Mouse (Mus musculus): ENCODE measurements around the gene Zkscan2. TPM values are rescaled to one million over a fixed set of nuclear protein-coding genes. Genes with fewer than 3 reads are reported as not detected.
A peak's percentile ranks its signal among the peaks of the same experiment; 100 is the strongest.

Zkscan2 gene
- polyA plus RNA-seq (2014; fragmentation: Nextera tagmentation; extraction: Ambion mirVana), result 6.4 and 8.2 TPM in 2 replicates

GRCm38 (mm10) chr7:123500239-123501219, at the start of gene Zkscan2:
Gene Zkscan2 (minus strand): TSS chr7:123500449.
- H3K4me3 ChIP-seq (ENCODE audit: low read depth, low read length), result peak within 1 kb of the TSS; percentile 61
- peak within 1 kb of the TSS; percentile 85 for H3K9ac ChIP-seq (ENCODE audit: low read length)
- ATAC-seq (ENCODE audit: low FRiP score) (peak; percentile 98), DNase-seq (ENCODE audit: low spot score, missing footprints) (peak; percentile 99)
- no peaks in the 10 kb centered on the region for H3K9me3 ChIP-seq (ENCODE audit: control insufficient read depth, low read length)
- H3K36me3 ChIP-seq (ENCODE audit: control insufficient read depth, insufficient read depth, low read length), result no peaks in the 10 kb centered on the region
- 2% methylated on average over 71 of the region's 71 CpGs for WGBS
- peak within 1 kb of the TSS; percentile 88 for H3K4me2 ChIP-seq
- peak within 1 kb of the TSS; percentile 60 for H3K27ac ChIP-seq (ENCODE audit: low read depth, low read length)
- no peaks in the 10 kb centered on the region for H3K27me3 ChIP-seq (ENCODE audit: control insufficient read depth, insufficient read depth, low read length)
- peaks cover 7% of the 10 kb centered on the region; the same call in 1 of the 2 replicates for H3K4me1 ChIP-seq (ENCODE audit: control insufficient read depth, insufficient read depth, low read length)

DNA sequence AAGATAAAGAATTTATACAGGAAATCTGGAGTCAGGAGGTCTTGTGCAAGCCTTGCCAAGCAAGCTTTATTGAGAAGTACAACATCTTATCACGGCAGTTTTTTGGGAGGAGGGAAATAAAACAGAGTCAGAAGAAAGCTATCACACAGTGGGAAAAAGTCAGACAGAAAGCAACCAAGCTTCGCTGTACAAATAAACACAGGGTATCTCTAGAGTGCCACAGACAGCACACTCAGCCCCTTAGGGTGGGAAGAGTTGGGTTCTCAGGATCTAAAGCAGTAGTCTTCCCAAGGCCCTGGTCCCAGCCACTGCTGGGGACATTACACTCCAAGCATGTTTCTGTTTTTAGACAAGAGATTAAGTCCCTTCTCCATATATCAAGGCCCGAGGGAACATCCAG, 28.9 kb upstream of the Zkscan2 start:
- H3K27ac ChIP-seq (ENCODE audit: low read depth, low read length), result no peak overlapping the region
- DNase-seq (ENCODE audit: low spot score, missing footprints) (no peak), ATAC-seq (ENCODE audit: low FRiP score) (no peak)
- no peak overlapping the region for H3K4me3 ChIP-seq (ENCODE audit: low read depth, low read length)
- H3K9ac ChIP-seq (ENCODE audit: low read length), result no peak overlapping the region
- no peaks in the 10 kb centered on the region for H3K9me3 ChIP-seq (ENCODE audit: control insufficient read depth, low read length)
- H3K27me3 ChIP-seq (ENCODE audit: control insufficient read depth, insufficient read depth, low read length), result no peaks in the 10 kb centered on the region
- 84% methylated on average over 3 of the region's 3 CpGs for WGBS
- H3K4me1 ChIP-seq (ENCODE audit: control insufficient read depth, insufficient read depth, low read length), result no peaks in the 10 kb centered on the region
- H3K4me2 ChIP-seq, result no peak overlapping the region
- H3K36me3 ChIP-seq (ENCODE audit: control insufficient read depth, insufficient read depth, low read length), result no peaks in the 10 kb centered on the region

DNA sequence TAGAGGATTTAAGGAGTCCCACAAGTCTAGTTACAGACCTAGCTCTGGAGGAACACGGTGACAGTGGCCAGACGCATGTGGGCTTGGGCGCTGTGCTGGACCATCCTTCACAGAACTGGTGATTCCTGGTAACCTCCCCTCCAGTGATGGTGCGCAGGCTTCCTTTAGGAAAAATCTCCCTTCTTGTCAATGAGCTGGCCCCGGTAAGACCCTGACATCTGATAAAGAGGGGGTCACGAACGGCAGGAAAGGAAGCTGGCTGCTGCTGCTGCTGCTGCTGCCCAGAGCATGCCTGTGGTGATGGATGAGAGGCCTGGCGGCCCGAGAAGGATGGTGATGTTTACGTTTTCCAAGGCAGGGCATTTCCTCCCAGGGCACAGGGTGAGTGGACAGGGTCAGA, 25.5 kb upstream of the Zkscan2 start:
- no peak for DNase-seq (ENCODE audit: low spot score, missing footprints)
- WGBS, result 78% methylated on average over 10 of the region's 10 CpGs
- Histone ChIP-seq H3K4me2 (no peak overlapping the region), H3K4me1 (ENCODE audit: control insufficient read depth, insufficient read depth, low read length) (no peaks in the 10 kb centered on the region), H3K9me3 (ENCODE audit: control insufficient read depth, low read length) (no peaks in the 10 kb centered on the region), H3K36me3 (ENCODE audit: control insufficient read depth, insufficient read depth, low read length) (no peaks in the 10 kb centered on the region), H3K27me3 (ENCODE audit: control insufficient read depth, insufficient read depth, low read length) (no peaks in the 10 kb centered on the region), H3K4me3 (ENCODE audit: low read depth, low read length) (no peak overlapping the region), H3K9ac (ENCODE audit: low read length) (no peak overlapping the region), H3K27ac (ENCODE audit: low read depth, low read length) (no peak overlapping the region)
- no peak for ATAC-seq (ENCODE audit: low FRiP score)

DNA sequence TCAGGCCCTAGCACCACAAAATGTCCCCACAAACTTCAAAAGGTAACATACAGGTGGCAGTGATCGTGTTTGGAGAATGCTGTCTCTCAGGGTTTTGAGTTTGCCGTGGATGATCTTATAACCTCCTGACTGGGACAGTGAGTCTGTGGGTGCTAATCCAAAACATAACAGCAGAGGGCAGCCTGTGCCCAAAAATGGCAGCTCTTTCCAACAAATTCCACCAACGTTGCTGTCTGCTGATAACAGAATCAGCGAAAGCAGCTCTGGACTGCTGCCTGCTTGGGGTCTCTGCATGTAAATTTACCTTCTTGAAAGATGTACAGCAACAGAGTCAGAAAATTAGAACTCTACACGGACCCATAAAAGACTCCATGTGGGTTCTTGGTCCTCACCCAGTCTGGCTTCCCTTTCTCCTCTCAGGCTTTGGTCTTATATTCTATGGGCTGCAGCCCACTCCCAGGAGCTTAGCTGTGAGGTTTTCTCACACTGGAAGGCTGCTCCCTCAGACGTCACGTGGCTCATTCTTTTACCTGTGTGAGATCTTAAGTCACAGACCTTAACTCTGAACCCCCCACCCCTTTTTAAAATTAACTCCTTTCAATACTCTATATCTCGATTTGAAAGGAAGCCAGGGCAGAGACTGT, 24.1 kb upstream of the Zkscan2 start:
- WGBS, result 25% methylated on average over 8 of the region's 8 CpGs
- H3K9me3 ChIP-seq (ENCODE audit: control insufficient read depth, low read length), result no peaks in the 10 kb centered on the region
- H3K27ac ChIP-seq (ENCODE audit: low read depth, low read length), result no peak overlapping the region
- no peak overlapping the region for H3K4me2 ChIP-seq
- H3K27me3 ChIP-seq (ENCODE audit: control insufficient read depth, insufficient read depth, low read length), result no peaks in the 10 kb centered on the region
- H3K36me3 ChIP-seq (ENCODE audit: control insufficient read depth, insufficient read depth, low read length), result no peaks in the 10 kb centered on the region
- H3K9ac ChIP-seq (ENCODE audit: low read length), result no peak overlapping the region
- no peaks in the 10 kb centered on the region for H3K4me1 ChIP-seq (ENCODE audit: control insufficient read depth, insufficient read depth, low read length)
- DNase-seq (ENCODE audit: low spot score, missing footprints) (peak; percentile 98), ATAC-seq (ENCODE audit: low FRiP score) (peak; percentile 63; the same call in 1 of the 2 replicates)
- no peak overlapping the region for H3K4me3 ChIP-seq (ENCODE audit: low read depth, low read length)

DNA sequence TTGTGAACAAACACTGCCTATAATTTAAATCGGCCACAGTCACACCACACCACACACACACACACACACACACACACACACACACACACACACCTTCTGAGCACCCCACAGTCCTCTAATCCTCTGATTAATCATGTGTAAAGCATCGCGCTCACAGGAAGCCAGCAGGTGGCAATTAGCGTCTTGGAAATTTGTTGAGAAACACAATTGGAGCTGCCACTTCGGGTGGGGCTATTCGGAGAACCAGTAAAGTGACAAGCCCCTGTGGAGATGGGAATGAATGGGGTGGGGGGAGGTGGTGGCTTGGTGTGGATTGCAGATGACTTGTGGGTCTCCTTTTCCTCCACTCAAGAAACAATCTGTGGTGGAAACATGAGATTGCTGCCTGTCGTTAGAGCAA, 7.7 kb upstream of the Zkscan2 start:
- H3K4me3 ChIP-seq (ENCODE audit: low read depth, low read length), result no peak overlapping the region
- H3K36me3 ChIP-seq (ENCODE audit: control insufficient read depth, insufficient read depth, low read length), result no peaks in the 10 kb centered on the region
- no peak overlapping the region for H3K4me2 ChIP-seq
- ATAC-seq (ENCODE audit: low FRiP score), result no peak
- H3K27ac ChIP-seq (ENCODE audit: low read depth, low read length), result no peak overlapping the region
- H3K27me3 ChIP-seq (ENCODE audit: control insufficient read depth, insufficient read depth, low read length), result no peaks in the 10 kb centered on the region
- H3K9ac ChIP-seq (ENCODE audit: low read length), result no peak overlapping the region
- WGBS, result 79% methylated on average over 7 of the region's 7 CpGs
- H3K9me3 ChIP-seq (ENCODE audit: control insufficient read depth, low read length), result no peaks in the 10 kb centered on the region; the same call in 1 of the 2 replicates
- H3K4me1 ChIP-seq (ENCODE audit: control insufficient read depth, insufficient read depth, low read length), result no peaks in the 10 kb centered on the region
- peak; percentile 21 for DNase-seq (ENCODE audit: low spot score, missing footprints)

DNA sequence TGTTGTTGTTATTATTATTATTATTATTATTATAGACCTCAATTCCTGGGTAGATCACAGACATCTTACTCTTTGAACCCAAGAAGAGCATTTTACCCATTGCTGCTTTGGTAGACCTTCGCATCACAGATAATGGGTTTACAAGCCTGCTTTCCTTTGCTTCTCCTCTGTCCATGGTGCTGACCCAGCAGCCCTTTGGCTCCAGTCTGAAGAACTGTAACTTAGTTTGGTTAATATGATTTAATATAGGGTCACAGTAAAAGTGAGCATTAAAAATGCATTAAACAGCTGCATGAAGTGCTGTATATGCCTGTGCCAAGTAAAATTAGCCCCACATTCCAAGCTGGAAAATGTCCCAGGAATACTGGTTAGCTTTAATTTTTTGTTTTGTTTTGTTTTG, 3.1 kb upstream of the Zkscan2 start:
- H3K36me3 ChIP-seq (ENCODE audit: control insufficient read depth, insufficient read depth, low read length), result no peaks in the 10 kb centered on the region
- WGBS, result 59% methylated on average over 1 of the region's 1 CpGs
- H3K4me1 ChIP-seq (ENCODE audit: control insufficient read depth, insufficient read depth, low read length), result peaks cover 7% of the 10 kb centered on the region; the same call in 1 of the 2 replicates
- ATAC-seq (ENCODE audit: low FRiP score) (no peak), DNase-seq (ENCODE audit: low spot score, missing footprints) (no peak)
- no peak overlapping the region for H3K27ac ChIP-seq (ENCODE audit: low read depth, low read length)
- H3K27me3 ChIP-seq (ENCODE audit: control insufficient read depth, insufficient read depth, low read length), result no peaks in the 10 kb centered on the region
- H3K9me3 ChIP-seq (ENCODE audit: control insufficient read depth, low read length), result no peaks in the 10 kb centered on the region; the same call in 1 of the 2 replicates
- H3K4me2 ChIP-seq, result no peak overlapping the region
- no peak overlapping the region for H3K4me3 ChIP-seq (ENCODE audit: low read depth, low read length)
- H3K9ac ChIP-seq (ENCODE audit: low read length), result no peak overlapping the region

DNA sequence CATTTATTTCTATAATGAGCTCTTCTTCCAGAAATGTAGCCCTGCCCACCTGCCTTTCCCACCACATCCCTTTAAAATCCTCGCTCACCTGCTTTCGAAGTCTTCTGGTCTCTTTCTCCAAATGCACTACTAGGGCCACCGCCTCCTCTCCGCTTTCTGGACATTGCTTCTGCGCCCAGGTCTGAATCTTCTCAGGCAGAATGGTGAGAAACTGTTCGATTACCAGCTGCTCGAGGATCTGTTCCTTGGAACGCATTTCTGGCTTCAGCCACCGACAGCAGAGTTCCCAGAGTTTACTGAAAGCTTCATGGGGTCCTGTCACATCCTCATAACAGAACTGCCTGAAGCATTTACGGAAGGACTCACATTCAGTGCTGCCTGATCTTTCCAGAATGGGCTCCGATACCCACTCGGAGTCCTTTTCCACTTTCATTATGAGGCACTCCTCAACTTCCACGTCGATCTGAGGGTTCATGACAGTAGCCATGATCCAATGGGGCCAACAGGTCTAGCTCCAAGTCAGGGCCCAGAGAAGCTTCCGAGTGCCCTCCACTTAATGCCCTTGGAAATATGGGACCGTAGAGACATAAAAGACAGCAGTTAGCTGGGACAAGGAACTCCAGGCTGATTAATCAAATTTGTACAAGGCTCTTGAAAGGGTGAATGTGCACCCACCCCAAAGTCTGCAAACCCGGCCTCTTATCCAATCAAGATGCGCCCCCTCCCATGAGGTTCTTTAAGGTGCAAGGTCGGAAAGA, 589 bp downstream of the Zkscan2 start:
- Histone ChIP-seq H3K4me3 (ENCODE audit: low read depth, low read length) (peak overlapping the region; percentile 61), H3K9ac (ENCODE audit: low read length) (peak overlapping the region; percentile 85), H3K9me3 (ENCODE audit: control insufficient read depth, low read length) (no peaks in the 10 kb centered on the region), H3K27me3 (ENCODE audit: control insufficient read depth, insufficient read depth, low read length) (no peaks in the 10 kb centered on the region), H3K4me1 (ENCODE audit: control insufficient read depth, insufficient read depth, low read length) (peaks cover 7% of the 10 kb centered on the region; the same call in 1 of the 2 replicates), H3K36me3 (ENCODE audit: control insufficient read depth, insufficient read depth, low read length) (no peaks in the 10 kb centered on the region), H3K27ac (ENCODE audit: low read depth, low read length) (peak overlapping the region; percentile 60; the same call in 1 of the 2 replicates), H3K4me2 (peak overlapping the region; percentile 88)
- ATAC-seq (ENCODE audit: low FRiP score) (no peak; the same call in 1 of the 2 replicates), DNase-seq (ENCODE audit: low spot score, missing footprints) (no peak)
- 46% methylated on average over 19 of the region's 19 CpGs for WGBS

DNA sequence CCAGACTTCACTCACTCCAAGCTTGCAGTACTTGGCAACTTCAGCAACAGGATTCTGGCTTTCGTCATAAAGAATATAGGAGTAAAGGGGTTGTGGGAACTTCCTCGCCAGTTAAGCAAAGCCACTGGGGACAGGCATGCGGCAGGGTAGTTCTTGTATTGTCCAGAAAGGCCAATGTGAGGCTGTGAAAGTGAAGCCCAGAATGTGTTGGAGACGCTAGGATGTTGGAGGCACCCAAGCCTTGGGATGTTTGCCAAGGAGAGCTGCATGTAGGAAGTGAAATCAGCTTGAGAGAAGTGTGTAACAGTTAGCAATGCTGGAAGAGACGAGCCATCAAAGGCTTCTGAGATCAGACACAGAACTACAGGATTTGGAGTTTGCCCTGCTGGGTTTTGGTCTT, 12.5 kb downstream of the Zkscan2 start:
- no peak for DNase-seq (ENCODE audit: low spot score, missing footprints)
- H3K36me3 ChIP-seq (ENCODE audit: control insufficient read depth, insufficient read depth, low read length), result peaks cover 3% of the 10 kb centered on the region
- no peak for ATAC-seq (ENCODE audit: low FRiP score)
- H3K9me3 ChIP-seq (ENCODE audit: control insufficient read depth, low read length), result no peaks in the 10 kb centered on the region
- H3K4me3 ChIP-seq (ENCODE audit: low read depth, low read length), result no peak overlapping the region
- no peak overlapping the region for H3K27ac ChIP-seq (ENCODE audit: low read depth, low read length)
- no peaks in the 10 kb centered on the region for H3K4me1 ChIP-seq (ENCODE audit: control insufficient read depth, insufficient read depth, low read length)
- WGBS, result 84% methylated on average over 5 of the region's 5 CpGs
- no peak overlapping the region for H3K9ac ChIP-seq (ENCODE audit: low read length)
- no peak overlapping the region for H3K4me2 ChIP-seq
- H3K27me3 ChIP-seq (ENCODE audit: control insufficient read depth, insufficient read depth, low read length), result no peaks in the 10 kb centered on the region

All from midbrain, embryonic 11.5 days (tissue).